Mouse (Mus musculus) MEL (cell line): ENCODE results near the gene Ace3. TPM values are rescaled to one million over a fixed set of nuclear protein-coding genes. Genes with fewer than 3 reads are reported as not detected.

Experiments
- DNase-seq: peaks from one replicate; pipeline ENCODE4 v3.0.0; 2011; ENCODE audit warnings: low read depth, low spot score
- H3K27ac ChIP-seq: 2 replicates; pipeline ENCODE4 v1.5.1; 2012; ENCODE audit warnings: low read depth, mild to moderate bottlenecking, control low read depth, low read length, moderate library complexity; ENCODE audit not compliant: control insufficient read depth
- H3K27me3 ChIP-seq, 2 experiments: fragments of 150-350 bp in 1 of 2; sonication (generic) in 1 of 2; 2 replicates each; pipeline ENCODE4 v1.6.1; 2012; ENCODE audit warnings: low read length in 2 of 2, mild to moderate bottlenecking in 2 of 2, improper control_type of control experiment in 1 of 2, moderate library complexity in 1 of 2; ENCODE audit not compliant: insufficient read depth in 2 of 2, control insufficient read depth in 1 of 2
- H3K36me3 ChIP-seq, 2 experiments: 2 replicates each; pipeline ENCODE4 v1.6.1; 2012 to 2014; ENCODE audit warnings: low read length in 2 of 2, improper control_type of control experiment in 1 of 2, inconsistent platforms in 1 of 2, mild to moderate bottlenecking in 1 of 2; ENCODE audit not compliant: insufficient read depth in 2 of 2, control insufficient read depth in 1 of 2
- H3K4me1 ChIP-seq, 2 experiments: fragments of 150-350 bp in 1 of 2; sonication (generic) in 1 of 2; 2 replicates each; pipeline ENCODE4 v1.6.1; 2012; ENCODE audit warnings: low read length in 2 of 2, improper control_type of control experiment in 1 of 2, mild to moderate bottlenecking in 1 of 2; ENCODE audit not compliant: insufficient read depth in 2 of 2, control insufficient read depth in 1 of 2
- H3K4me3 ChIP-seq, 2 experiments: fragments of 150-350 bp in 1 of 2; sonication (generic) in 1 of 2; 2 replicates each; pipeline ENCODE4 v1.5.1; 2012; ENCODE audit warnings: low read depth in 2 of 2, low read length in 2 of 2, mild to moderate bottlenecking in 2 of 2, moderate library complexity in 2 of 2, control low read depth in 1 of 2, improper control_type of control experiment in 1 of 2; ENCODE audit not compliant: control insufficient read depth in 1 of 2, insufficient read depth in 1 of 2
- H3K79me2 ChIP-seq: 2 replicates; pipeline ENCODE4 v1.6.1; 2012; ENCODE audit warnings: mild to moderate bottlenecking, low read length, moderate library complexity; ENCODE audit not compliant: control insufficient read depth, poor library complexity, insufficient read depth
- H3K9ac ChIP-seq: 2 replicates; pipeline ENCODE4 v1.6.1; 2012; ENCODE audit warnings: low read depth, mild to moderate bottlenecking, control low read depth, low read length, moderate library complexity; ENCODE audit not compliant: control insufficient read depth, poor library complexity, severe bottlenecking
- H3K9me3 ChIP-seq: fragments of 150-350 bp; sonication (generic); replicated peaks from 2 replicates; pipeline ENCODE4 v1.6.1; 2012; ENCODE audit warnings: mild to moderate bottlenecking, low read length, improper control_type of control experiment, moderate library complexity; ENCODE audit not compliant: insufficient read depth
- BHLHE40 ChIP-seq: IDR thresholded peaks from 2 replicates; pipeline ENCODE4 v1.6.1; 2012; ENCODE audit warnings: low read depth, mild to moderate bottlenecking, inconsistent platforms, low read length, improper control_type of control experiment, borderline replicate concordance
- CHD1 ChIP-seq: IDR thresholded peaks from 2 replicates; pipeline ENCODE4 v1.6.1; 2012; ENCODE audit warnings: low read depth, mild to moderate bottlenecking, inconsistent platforms, low read length, improper control_type of control experiment
- E2F4 ChIP-seq: IDR thresholded peaks from 2 replicates; pipeline ENCODE4 v1.6.1; 2011; ENCODE audit warnings: low read depth, low read length, improper control_type of control experiment, borderline replicate concordance
- ELF1 ChIP-seq: IDR thresholded peaks from 2 replicates; pipeline ENCODE4 v1.6.1; 2014; ENCODE audit warnings: low read depth, mild to moderate bottlenecking, inconsistent platforms, low read length, improper control_type of control experiment, moderate library complexity
- ETS1 ChIP-seq: IDR thresholded peaks from 2 replicates; pipeline ENCODE4 v1.6.1; 2012; ENCODE audit warnings: low read depth, mild to moderate bottlenecking, inconsistent platforms, low read length, improper control_type of control experiment, moderate library complexity
- GATA1 ChIP-seq: IDR thresholded peaks from 2 replicates; pipeline ENCODE4 v1.6.1; 2011; ENCODE audit warnings: low read depth, low read length, improper control_type of control experiment
- JUND ChIP-seq: IDR thresholded peaks from 2 replicates; pipeline ENCODE4 v1.6.1; 2011; ENCODE audit warnings: low read depth, mild to moderate bottlenecking, improper control_type of control experiment, low read length
- MAFK ChIP-seq: IDR thresholded peaks from 2 replicates; pipeline ENCODE4 v1.6.1; 2011; ENCODE audit warnings: low read depth, mild to moderate bottlenecking, low read length, improper control_type of control experiment, borderline replicate concordance
- MAX ChIP-seq: IDR thresholded peaks from 2 replicates; pipeline ENCODE4 v1.6.1; 2011; ENCODE audit warnings: low read length, improper control_type of control experiment
- MEF2A ChIP-seq: IDR thresholded peaks from 2 replicates; pipeline ENCODE4 v1.6.1; 2014; ENCODE audit warnings: low read depth, mild to moderate bottlenecking, inconsistent platforms, low read length, improper control_type of control experiment; ENCODE audit not compliant: poor library complexity, insufficient replicate concordance, severe bottlenecking; ENCODE audit errors: extremely low read depth
- MXI1 ChIP-seq: IDR thresholded peaks from 2 replicates; pipeline ENCODE4 v1.6.1; 2011; ENCODE audit warnings: mild to moderate bottlenecking, low read depth, low read length, improper control_type of control experiment
- MYB ChIP-seq: IDR thresholded peaks from 2 replicates; pipeline ENCODE4 v1.6.1; 2011; ENCODE audit warnings: mild to moderate bottlenecking, low read depth, low read length, improper control_type of control experiment
- POLR2A ChIP-seq, 2 experiments: IDR thresholded peaks; 2 replicates each; pipeline ENCODE4 v1.6.1; 2011 to 2012; ENCODE audit warnings: low read length in 2 of 2, mild to moderate bottlenecking in 2 of 2, control low read depth in 1 of 2, improper control_type of control experiment in 1 of 2, low read depth in 1 of 2, moderate library complexity in 1 of 2; ENCODE audit not compliant: control insufficient read depth in 1 of 2, insufficient read depth in 1 of 2, poor library complexity in 1 of 2
- POLR2AphosphoS5 ChIP-seq: IDR thresholded peaks from 2 replicates; pipeline ENCODE4 v1.6.1; 2012; ENCODE audit warnings: low read depth, borderline replicate concordance, mild to moderate bottlenecking, inconsistent platforms, low read length, moderate library complexity, mixed read lengths
- RCOR1 ChIP-seq: IDR thresholded peaks from 2 replicates; pipeline ENCODE4 v1.6.1; 2012; ENCODE audit warnings: low read depth, mild to moderate bottlenecking, inconsistent platforms, low read length, improper control_type of control experiment
- SIN3A ChIP-seq: IDR thresholded peaks from 2 replicates; pipeline ENCODE4 v1.6.1; 2012; ENCODE audit warnings: low read length, improper control_type of control experiment, inconsistent platforms
- SMC3 ChIP-seq: IDR thresholded peaks from 2 replicates; pipeline ENCODE4 v1.6.1; 2011; ENCODE audit warnings: low read depth, low read length, improper control_type of control experiment
- TAL1 ChIP-seq: IDR thresholded peaks from 2 replicates; pipeline ENCODE4 v1.6.1; 2012; ENCODE audit warnings: mild to moderate bottlenecking, inconsistent platforms, low read length, moderate library complexity, mixed read lengths
- TBP ChIP-seq: IDR thresholded peaks from 2 replicates; pipeline ENCODE4 v1.8.0; 2011; ENCODE audit warnings: low read depth, low read length, improper control_type of control experiment
- USF1 ChIP-seq: IDR thresholded peaks from 2 replicates; pipeline ENCODE4 v1.6.1; 2014; ENCODE audit warnings: low read depth, mild to moderate bottlenecking, inconsistent platforms, low read length, improper control_type of control experiment, moderate library complexity
- ZC3H11A ChIP-seq: IDR thresholded peaks from 2 replicates; pipeline ENCODE4 v1.6.1; 2012; ENCODE audit warnings: low read depth, mild to moderate bottlenecking, inconsistent platforms, low read length, improper control_type of control experiment
- ZNF384 ChIP-seq: IDR thresholded peaks from 2 replicates; pipeline ENCODE4 v1.6.1; 2012; ENCODE audit warnings: low read depth, mild to moderate bottlenecking, inconsistent platforms, low read length, improper control_type of control experiment
- polyA plus RNA-seq, 2 experiments: library from polyadenylated mRNA; stranded (reverse) in 1 of 2; unstranded in 1 of 2; fragments of >175 nt in 1 of 2; fragments of >200 nt in 1 of 2; gene quantifications; 2 replicates each; pipeline versions ENCODE4 v1.2.1 to v1.2.4; 2012; ENCODE audit warnings: low replicate concordance in 2 of 2, low read depth in 1 of 2; ENCODE audit not compliant: insufficient read length in 2 of 2, insufficient read depth in 1 of 2, missing spikeins in 1 of 2
- total RNA-seq: library from RNA; depleted of rRNA; stranded (reverse); fragments of 300-350 nt; gene quantifications from 2 replicates; pipeline ENCODE4 v1.2.3, GENCODE M21; 2012

The Ace3 gene
- total and polyA plus RNA-seq, 3 experiments, result not detected

- H3K27ac ChIP-seq, result no peak overlapping the region
- H3K4me3 ChIP-seq, result no peak overlapping the region
- DNase-seq, result no peak
- TF ChIP-seq MAFK (no peak), POLR2AphosphoS5 (no peak), SMC3 (no peak), MYB (no peak), CHD1 (no peak), ELF1 (no peak), SIN3A (no peak), USF1 (no peak), MAX (no peak), ZNF384 (no peak), TAL1 (no peak), MXI1 (no peak), RCOR1 (no peak), E2F4 (no peak), BHLHE40 (no peak)
- TF ChIP-seq, all 39 proteins: peak for 0
- no peaks in the 10 kb centered on the region for H3K79me2 ChIP-seq
- no peaks in the 10 kb centered on the region for H3K36me3 ChIP-seq
- H3K27me3 ChIP-seq, result peaks cover 0 to 8% of the 10 kb centered on the region in 2 experiments; a peak in 2 of 4 replicates
- no peak overlapping the region for H3K9ac ChIP-seq
- no peaks in the 10 kb centered on the region for H3K4me1 ChIP-seq
- H3K9me3 ChIP-seq, result no peaks in the 10 kb centered on the region
Measured at GRCm38 (mm10) chr11:105974593-105974992, 19.9 kb upstream of the Ace3 start.

- Histone ChIP-seq H3K9ac (no peak overlapping the region), H3K4me3 (no peak overlapping the region), H3K36me3 (no peaks in the 10 kb centered on the region), H3K27me3 (peaks cover 0 to 8% of the 10 kb centered on the region in 2 experiments; a peak in 3 of 4 replicates), H3K79me2 (no peaks in the 10 kb centered on the region), H3K9me3 (no peaks in the 10 kb centered on the region), H3K27ac (no peak overlapping the region), H3K4me1 (no peaks in the 10 kb centered on the region)
- TF ChIP-seq JUND, result no peak
- 0 out of 2 replicates have a peak, but pooled peaks have one; percentile 22 for TF ChIP-seq USF1
- TF ChIP-seq POLR2A (IDR thresholded peaks at IDR 0.05; ENCODE audit: control insufficient read depth in 1 of 2, insufficient read depth in 1 of 2, low read depth in 1 of 2, low read length in 2 of 2, poor library complexity in 1 of 2), result no peak
- no peak for DNase-seq
Measured at GRCm38 (mm10) chr11:105975050-105975449, 19.4 kb upstream of the Ace3 start.

DNA sequence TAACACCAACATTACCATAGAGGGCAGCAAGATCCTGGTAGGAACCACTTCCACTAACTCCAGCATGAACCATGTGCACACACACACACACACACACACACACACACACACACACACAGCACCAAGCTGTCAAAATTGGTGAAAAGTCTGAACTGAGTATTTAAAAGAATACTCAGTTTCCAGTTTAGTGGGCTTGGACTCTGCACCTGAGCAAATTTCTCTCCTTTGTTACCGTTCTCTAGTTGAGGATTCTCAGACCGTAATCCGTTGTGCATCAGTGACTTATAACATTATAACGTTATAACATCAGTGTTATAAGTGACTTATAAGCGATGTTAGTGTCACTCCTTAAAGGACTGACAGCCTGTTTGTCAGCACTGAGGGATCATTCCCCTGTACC is 18.8 kb upstream of the Ace3 start:
- TF ChIP-seq ELF1 (no peak), TBP (no peak), ZC3H11A (no peak), MEF2A (no peak), ETS1 (no peak), POLR2A (IDR thresholded peaks at IDR 0.05; ENCODE audit: control insufficient read depth in 1 of 2, insufficient read depth in 1 of 2, low read depth in 1 of 2, low read length in 2 of 2, poor library complexity in 1 of 2) (no peak), GATA1 (no peak)
- Histone ChIP-seq H3K9me3 (no peaks in the 10 kb centered on the region), H3K4me3 (no peak overlapping the region), H3K27ac (no peak overlapping the region), H3K9ac (no peak overlapping the region), H3K27me3 (peaks cover 0 to 11% of the 10 kb centered on the region in 2 experiments; a peak in 3 of 4 replicates), H3K79me2 (no peaks in the 10 kb centered on the region), H3K36me3 (no peaks in the 10 kb centered on the region), H3K4me1 (no peaks in the 10 kb centered on the region)
- no peak for DNase-seq
